Mouse (Mus musculus) lung, adult 2 months (tissue): ENCODE data around the gene Gpr37.

Experiments
- CTCF ChIP-seq: fragments of 200-500 bp; IDR thresholded peaks from 2 replicates; pipeline ENCODE4 v1.5.1; 2011; ENCODE audit warnings: mild to moderate bottlenecking, low read length, control low read depth; ENCODE audit not compliant: insufficient read depth
- POLR2A ChIP-seq: fragments of 200-500 bp; IDR thresholded peaks from 2 replicates; pipeline ENCODE4 v1.6.1; 2011; ENCODE audit warnings: low read depth, mild to moderate bottlenecking, control low read depth, low read length, borderline replicate concordance; ENCODE audit errors: extremely low read depth

DNA sequence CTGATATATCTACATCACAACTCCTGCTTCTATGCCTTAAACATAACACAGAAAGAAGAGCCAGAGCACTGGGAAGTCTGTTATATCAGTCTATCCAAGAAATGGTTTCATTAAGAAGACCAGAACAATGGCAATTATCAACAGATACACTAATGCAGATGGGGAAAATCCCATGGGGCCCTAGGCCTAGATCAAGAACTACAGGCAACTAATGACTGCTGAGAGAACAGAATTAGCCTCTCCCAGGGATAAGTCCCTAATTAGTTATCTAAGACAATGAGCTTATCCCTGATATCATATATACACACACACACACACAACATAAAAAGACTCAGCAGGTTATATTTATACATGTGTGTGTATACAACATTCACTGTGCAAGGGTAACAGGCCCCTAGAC is 46.0 kb upstream of the Gpr37 start:
- TF ChIP-seq CTCF (no peak), POLR2A (no peak)
